Mouse (Mus musculus): ENCODE results near the gene Retreg1. TPM values are rescaled to one million over a fixed set of nuclear protein-coding genes. Genes with fewer than 3 reads are reported as not detected.
"Not testable (repeated sequence)": the region's sequence is repeated elsewhere in the genome, so short reads cannot be mapped to it uniquely, and the experiment has no call there.

Retreg1 gene
- polyA plus RNA-seq, 1 experiment from 2014 or later, result 5.6 TPM

- no peaks in the 10 kb centered on the region for H3K9me3 ChIP-seq (ENCODE audit: control insufficient read depth, low read length)
- no peak overlapping the region for H3K9ac ChIP-seq (ENCODE audit: low read length)
- H3K27ac ChIP-seq (ENCODE audit: low read depth, low read length), result no peak overlapping the region
- no peak overlapping the region for H3K4me3 ChIP-seq (ENCODE audit: low read depth, low read length)
- no peaks in the 10 kb centered on the region for H3K4me1 ChIP-seq (ENCODE audit: control insufficient read depth, insufficient read depth, low read length)
- no peaks in the 10 kb centered on the region for H3K36me3 ChIP-seq (ENCODE audit: control insufficient read depth, insufficient read depth, low read length)
- no peak overlapping the region for H3K4me2 ChIP-seq (ENCODE audit: low read depth)
- no peaks in the 10 kb centered on the region for H3K27me3 ChIP-seq (ENCODE audit: control insufficient read depth, insufficient read depth, low read length)
- DNase-seq (ENCODE audit: low spot score) (no peak), ATAC-seq (ENCODE audit: insufficient read depth, low FRiP score, low TSS enrichment) (no peak)
- WGBS, result 83% methylated on average over 10 of the region's 10 CpGs
Observed at GRCm38 (mm10) chr15:25957651-25958050, 114.7 kb downstream of the Retreg1 start.

- H3K4me2 ChIP-seq (ENCODE audit: low read depth), result no peak overlapping the region
- no peak overlapping the region for H3K4me3 ChIP-seq (ENCODE audit: low read depth, low read length)
- H3K27ac ChIP-seq (ENCODE audit: low read depth, low read length), result no peak overlapping the region
- ATAC-seq (ENCODE audit: insufficient read depth, low FRiP score, low TSS enrichment), result no peak
- no peaks in the 10 kb centered on the region for H3K4me1 ChIP-seq (ENCODE audit: control insufficient read depth, insufficient read depth, low read length)
- WGBS, result 45% methylated on average over 5 of the region's 5 CpGs
- peak; percentile 45 for DNase-seq (ENCODE audit: low spot score)
- no peaks in the 10 kb centered on the region for H3K36me3 ChIP-seq (ENCODE audit: control insufficient read depth, insufficient read depth, low read length)
- H3K27me3 ChIP-seq (ENCODE audit: control insufficient read depth, insufficient read depth, low read length), result no peaks in the 10 kb centered on the region
- no peaks in the 10 kb centered on the region for H3K9me3 ChIP-seq (ENCODE audit: control insufficient read depth, low read length)
- H3K9ac ChIP-seq (ENCODE audit: low read length), result no peak overlapping the region
Observed at GRCm38 (mm10) chr15:25959375-25959774, 116.4 kb downstream of the Retreg1 start.

DNA sequence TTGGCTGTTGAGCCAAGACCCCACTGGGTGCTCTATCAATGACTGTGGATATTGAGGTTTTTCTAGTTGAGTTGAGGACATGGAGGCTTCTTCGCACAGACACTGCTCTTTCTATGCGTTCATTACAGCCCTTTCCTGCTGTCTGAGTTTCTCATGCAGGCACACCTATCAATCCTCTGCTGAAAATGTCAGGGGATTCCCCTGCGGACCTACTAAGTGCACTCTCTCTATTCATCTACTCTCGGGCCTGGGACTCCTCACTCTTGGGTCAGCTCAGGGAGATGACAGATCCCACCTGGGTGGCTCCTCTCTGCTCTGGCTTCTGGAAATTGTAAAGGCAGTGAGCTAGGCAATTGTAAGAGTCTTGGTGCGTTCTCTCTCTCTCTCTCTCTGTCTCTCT is 117.3 kb downstream of the Retreg1 start:
- ATAC-seq (ENCODE audit: insufficient read depth, low FRiP score, low TSS enrichment), result no peak
- no peak for DNase-seq (ENCODE audit: low spot score)
- 89% methylated on average over 5 of the region's 5 CpGs for WGBS

DNA sequence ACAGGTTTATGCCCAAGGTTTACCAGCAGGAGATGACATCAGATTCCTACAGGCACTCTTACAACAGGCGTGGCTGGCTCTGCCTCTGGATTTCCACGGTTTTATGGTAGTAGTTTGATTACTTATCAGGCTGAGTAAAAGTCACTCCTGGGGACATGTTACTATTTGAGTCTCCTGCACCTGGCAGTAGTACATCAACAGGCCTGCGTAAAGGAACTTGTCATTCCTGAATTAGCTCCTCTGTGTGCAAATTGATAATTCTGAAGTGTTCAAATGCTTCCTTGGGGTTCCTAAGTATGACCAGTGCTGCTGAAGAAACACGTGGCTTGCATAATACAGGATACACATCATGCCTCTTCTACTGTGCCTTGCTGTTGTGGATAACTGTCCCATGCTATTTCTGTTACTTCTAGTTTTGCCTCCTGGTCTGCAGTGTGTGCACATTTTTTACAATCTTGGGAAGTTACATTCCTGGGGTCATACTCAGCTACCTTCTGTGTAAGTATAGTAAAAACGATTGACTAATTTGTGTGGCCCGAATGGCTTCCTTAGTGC is 123.3 kb downstream of the Retreg1 start:
- no peaks in the 10 kb centered on the region for H3K9me3 ChIP-seq (ENCODE audit: control insufficient read depth, low read length)
- H3K9ac ChIP-seq (ENCODE audit: low read length), result no peak overlapping the region
- no peak for ATAC-seq (ENCODE audit: insufficient read depth, low FRiP score, low TSS enrichment)
- no peaks in the 10 kb centered on the region for H3K36me3 ChIP-seq (ENCODE audit: control insufficient read depth, insufficient read depth, low read length)
- no peak overlapping the region for H3K4me3 ChIP-seq (ENCODE audit: low read depth, low read length)
- WGBS, result 81% methylated on average over 6 of the region's 6 CpGs
- H3K27me3 ChIP-seq (ENCODE audit: control insufficient read depth, insufficient read depth, low read length), result no peaks in the 10 kb centered on the region
- H3K4me2 ChIP-seq (ENCODE audit: low read depth), result no peak overlapping the region
- no peak overlapping the region for H3K27ac ChIP-seq (ENCODE audit: low read depth, low read length)
- H3K4me1 ChIP-seq (ENCODE audit: control insufficient read depth, insufficient read depth, low read length), result no peaks in the 10 kb centered on the region
- no peak for DNase-seq (ENCODE audit: low spot score)

More for the DNA sequence above, 117.3 kb downstream of the Retreg1 start:
- Histone ChIP-seq H3K9me3 (ENCODE audit: control insufficient read depth, low read length) (no peaks in the 10 kb centered on the region), H3K36me3 (ENCODE audit: control insufficient read depth, insufficient read depth, low read length) (no peaks in the 10 kb centered on the region), H3K9ac (ENCODE audit: low read length) (no peak overlapping the region), H3K4me2 (ENCODE audit: low read depth) (no peak overlapping the region), H3K4me3 (ENCODE audit: low read depth, low read length) (no peak overlapping the region), H3K27ac (ENCODE audit: low read depth, low read length) (no peak overlapping the region), H3K27me3 (ENCODE audit: control insufficient read depth, insufficient read depth, low read length) (no peaks in the 10 kb centered on the region), H3K4me1 (ENCODE audit: control insufficient read depth, insufficient read depth, low read length) (no peaks in the 10 kb centered on the region)

- no peak overlapping the region for H3K4me3 ChIP-seq (ENCODE audit: low read depth, low read length)
- no peaks in the 10 kb centered on the region for H3K9me3 ChIP-seq (ENCODE audit: control insufficient read depth, low read length)
- H3K9ac ChIP-seq (ENCODE audit: low read length), result no peak overlapping the region
- 83% methylated on average over 9 of the region's 9 CpGs for WGBS
- no peak overlapping the region for H3K27ac ChIP-seq (ENCODE audit: low read depth, low read length)
- no peak for ATAC-seq (ENCODE audit: insufficient read depth, low FRiP score, low TSS enrichment)
- H3K27me3 ChIP-seq (ENCODE audit: control insufficient read depth, insufficient read depth, low read length), result no peaks in the 10 kb centered on the region
- H3K4me1 ChIP-seq (ENCODE audit: control insufficient read depth, insufficient read depth, low read length), result no peaks in the 10 kb centered on the region
- no peak for DNase-seq (ENCODE audit: low spot score)
- H3K36me3 ChIP-seq (ENCODE audit: control insufficient read depth, insufficient read depth, low read length), result no peaks in the 10 kb centered on the region
- H3K4me2 ChIP-seq (ENCODE audit: low read depth), result no peak overlapping the region
Observed at GRCm38 (mm10) chr15:25971596-25971995, 128.6 kb downstream of the Retreg1 start.

GRCm38 (mm10) chr15:25972758-25973157 is 129.8 kb downstream of the Retreg1 start:
- ATAC-seq (ENCODE audit: insufficient read depth, low FRiP score, low TSS enrichment) (no peak), DNase-seq (ENCODE audit: low spot score) (no peak)
- no peaks in the 10 kb centered on the region for H3K9me3 ChIP-seq (ENCODE audit: control insufficient read depth, low read length)
- 90% methylated on average over 5 of the region's 5 CpGs for WGBS
- H3K4me1 ChIP-seq (ENCODE audit: control insufficient read depth, insufficient read depth, low read length), result no peaks in the 10 kb centered on the region
- H3K4me3 ChIP-seq (ENCODE audit: low read depth, low read length), result no peak overlapping the region
- no peaks in the 10 kb centered on the region for H3K27me3 ChIP-seq (ENCODE audit: control insufficient read depth, insufficient read depth, low read length)
- H3K9ac ChIP-seq (ENCODE audit: low read length), result no peak overlapping the region
- H3K4me2 ChIP-seq (ENCODE audit: low read depth), result no peak overlapping the region
- no peak overlapping the region for H3K27ac ChIP-seq (ENCODE audit: low read depth, low read length)
- no peaks in the 10 kb centered on the region for H3K36me3 ChIP-seq (ENCODE audit: control insufficient read depth, insufficient read depth, low read length)

DNA sequence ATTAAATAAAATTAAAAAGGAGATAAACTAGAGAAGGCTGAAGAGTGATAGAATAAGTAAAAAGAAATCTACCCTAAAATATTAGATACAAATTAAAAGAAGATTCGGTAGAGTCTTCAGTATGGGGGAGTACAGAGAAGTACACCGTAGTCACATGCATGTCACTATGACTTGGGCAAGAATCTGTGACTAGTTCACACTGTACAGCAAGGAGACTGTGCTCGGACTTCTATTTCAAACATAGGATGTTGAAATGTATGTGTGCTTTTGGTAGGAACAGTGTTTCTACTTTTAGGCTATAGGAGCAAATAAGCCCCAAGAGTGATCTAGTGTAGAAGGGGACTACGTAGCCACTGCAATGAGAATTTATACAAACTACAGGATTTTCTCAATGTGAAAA is 131.4 kb downstream of the Retreg1 start:
- no peak for ATAC-seq (ENCODE audit: insufficient read depth, low FRiP score, low TSS enrichment)
- H3K27me3 ChIP-seq (ENCODE audit: control insufficient read depth, insufficient read depth, low read length), result no peaks in the 10 kb centered on the region
- H3K4me1 ChIP-seq (ENCODE audit: control insufficient read depth, insufficient read depth, low read length), result no peaks in the 10 kb centered on the region
- no peak for DNase-seq (ENCODE audit: low spot score)
- 96% methylated on average over 4 of the region's 4 CpGs for WGBS
- no peak overlapping the region for H3K4me3 ChIP-seq (ENCODE audit: low read depth, low read length)
- no peak overlapping the region for H3K9ac ChIP-seq (ENCODE audit: low read length)
- no peak overlapping the region for H3K27ac ChIP-seq (ENCODE audit: low read depth, low read length)
- no peaks in the 10 kb centered on the region for H3K9me3 ChIP-seq (ENCODE audit: control insufficient read depth, low read length)
- H3K4me2 ChIP-seq (ENCODE audit: low read depth), result no peak overlapping the region
- H3K36me3 ChIP-seq (ENCODE audit: control insufficient read depth, insufficient read depth, low read length), result no peaks in the 10 kb centered on the region

GRCm38 (mm10) chr15:25975810-25976209 is 132.8 kb downstream of the Retreg1 start:
- Histone ChIP-seq H3K27ac (ENCODE audit: low read depth, low read length) (no peak overlapping the region), H3K27me3 (ENCODE audit: control insufficient read depth, insufficient read depth, low read length) (no peaks in the 10 kb centered on the region), H3K9ac (ENCODE audit: low read length) (no peak overlapping the region), H3K9me3 (ENCODE audit: control insufficient read depth, low read length) (no peaks in the 10 kb centered on the region), H3K36me3 (ENCODE audit: control insufficient read depth, insufficient read depth, low read length) (no peaks in the 10 kb centered on the region), H3K4me1 (ENCODE audit: control insufficient read depth, insufficient read depth, low read length) (no peaks in the 10 kb centered on the region), H3K4me2 (ENCODE audit: low read depth) (no peak overlapping the region), H3K4me3 (ENCODE audit: low read depth, low read length) (no peak overlapping the region)
- WGBS, result 91% methylated on average over 6 of the region's 6 CpGs
- no peak for ATAC-seq (ENCODE audit: insufficient read depth, low FRiP score, low TSS enrichment)
- DNase-seq (ENCODE audit: low spot score), result no peak

DNA sequence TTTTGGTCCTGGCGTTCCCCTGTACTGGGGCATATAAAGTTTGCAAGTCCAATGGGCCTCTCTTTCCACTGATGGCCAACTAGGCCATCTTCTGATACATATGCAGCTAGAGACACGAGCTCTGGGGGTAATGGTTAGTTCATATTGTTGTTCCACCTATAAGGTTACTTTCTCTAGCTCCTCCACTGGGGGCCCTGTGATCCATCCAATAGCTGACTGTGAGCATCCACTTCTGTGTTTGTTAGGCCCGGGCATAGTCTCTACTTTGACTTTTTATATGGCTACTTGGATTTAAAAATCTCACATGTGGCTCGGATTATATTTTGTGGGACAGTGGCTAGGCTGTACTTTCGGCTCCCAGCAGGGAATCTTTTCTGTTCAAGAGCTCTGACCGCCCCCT is 140.6 kb downstream of the Retreg1 start:
- WGBS, result 17% methylated on average over 6 of the region's 6 CpGs

More for the DNA sequence above, 140.6 kb downstream of the Retreg1 start:
- Histone ChIP-seq H3K9ac (ENCODE audit: low read length) (peak overlapping the region; percentile 59), H3K4me3 (ENCODE audit: low read depth, low read length) (peak overlapping the region; percentile 96), H3K4me2 (ENCODE audit: low read depth) (peak overlapping the region; percentile 48), H3K4me1 (ENCODE audit: control insufficient read depth, insufficient read depth, low read length) (peaks cover 16% of the 10 kb centered on the region)
- H3K27ac ChIP-seq (ENCODE audit: low read depth, low read length); H3K9me3 ChIP-seq (ENCODE audit: control insufficient read depth, low read length); H3K36me3 ChIP-seq (ENCODE audit: control insufficient read depth, insufficient read depth, low read length); H3K27me3 ChIP-seq (ENCODE audit: control insufficient read depth, insufficient read depth, low read length); DNase-seq (ENCODE audit: low spot score): not testable (repeated sequence)
- peak; percentile 4 for ATAC-seq (ENCODE audit: insufficient read depth, low FRiP score, low TSS enrichment)
